Mouse (Mus musculus): ENCODE data around the gene Tnfrsf26. TPM values are rescaled to one million over a fixed set of nuclear protein-coding genes. Genes with fewer than 3 reads are reported as not detected.

The Tnfrsf26 gene
- polyA plus RNA-seq, 2 experiments from 2014 or later: 96.1 to 107 TPM

DNA sequence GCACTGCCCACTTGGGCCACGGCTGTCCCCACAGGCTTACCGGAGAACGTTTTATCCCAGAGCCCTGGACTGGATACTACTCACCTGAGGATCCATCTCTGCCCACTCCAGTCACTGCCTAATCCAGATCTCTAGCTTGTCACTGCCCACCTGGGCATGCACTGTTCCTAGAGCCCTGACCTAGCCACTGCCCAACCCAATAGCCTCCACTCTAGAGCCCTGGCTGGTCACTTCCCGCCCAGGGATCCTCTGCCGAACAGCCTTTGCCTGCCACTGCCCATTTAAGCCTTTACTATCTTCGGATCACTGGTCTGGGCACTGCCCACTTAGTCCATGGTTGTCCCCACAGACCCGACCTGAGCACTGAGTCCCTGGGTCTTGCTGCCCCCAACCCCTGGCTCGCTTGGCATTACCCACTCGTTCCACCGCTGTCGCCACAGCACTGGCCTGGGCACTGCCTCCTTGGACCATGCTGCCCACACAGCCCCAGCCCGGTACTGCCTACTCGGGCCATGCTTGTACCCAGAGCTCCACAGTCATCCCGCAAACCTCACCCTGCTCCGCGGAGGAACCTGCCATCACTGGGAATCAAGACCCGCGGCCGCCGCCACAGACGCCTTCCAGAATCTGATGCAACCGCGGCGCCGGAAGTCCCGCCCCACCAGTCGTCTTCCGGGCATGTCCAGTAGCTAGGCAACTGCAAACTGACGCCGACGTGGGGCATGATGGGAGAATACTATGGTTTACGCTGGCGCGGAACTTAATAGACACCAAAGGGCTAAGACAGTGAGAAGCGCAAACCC is 28.9 kb downstream of the Tnfrsf26 start, which contains the start of gene Cars:
Gene Cars, minus strand, starts transcription at position 663 of the 803 bp plus-strand sequence.
- ATAC-seq: peak; percentile 99

DNA sequence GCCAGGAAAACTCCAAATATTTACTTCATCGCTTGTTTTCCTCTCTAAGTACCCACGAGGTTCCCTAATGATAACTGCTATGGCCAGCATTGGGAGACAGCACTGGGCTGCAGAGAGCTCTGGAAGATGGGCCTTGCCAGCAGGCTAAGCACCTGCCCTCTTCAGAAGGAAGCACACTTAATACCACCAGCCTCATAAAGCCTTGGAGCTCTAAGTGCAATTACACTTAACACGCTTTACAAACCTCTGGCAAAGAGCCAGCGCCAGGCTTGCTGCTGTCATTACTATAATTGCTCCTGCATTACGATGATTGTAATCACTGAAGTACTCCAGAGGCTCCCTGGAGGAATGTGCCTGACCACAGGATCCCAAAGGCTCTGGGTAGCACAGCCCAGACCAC is 33.7 kb downstream of the Tnfrsf26 start:
- no peak for ATAC-seq

GRCm38 (mm10) chr7:143592255-143592654 is 36.3 kb downstream of the Tnfrsf26 start:
- no peak for ATAC-seq

GRCm38 (mm10) chr7:143588006-143588405 is 40.5 kb downstream of the Tnfrsf26 start:
- no peak for ATAC-seq

GRCm38 (mm10) chr7:143587586-143587985 is 40.9 kb downstream of the Tnfrsf26 start:
- no peak for ATAC-seq

GRCm38 (mm10) chr7:143583956-143584355 is 44.6 kb downstream of the Tnfrsf26 start:
- ATAC-seq: peak; percentile 87

- ATAC-seq: no peak
These were observed 45.5 kb downstream of the Tnfrsf26 start for GRCm38 (mm10) chr7:143583025-143583424.

DNA sequence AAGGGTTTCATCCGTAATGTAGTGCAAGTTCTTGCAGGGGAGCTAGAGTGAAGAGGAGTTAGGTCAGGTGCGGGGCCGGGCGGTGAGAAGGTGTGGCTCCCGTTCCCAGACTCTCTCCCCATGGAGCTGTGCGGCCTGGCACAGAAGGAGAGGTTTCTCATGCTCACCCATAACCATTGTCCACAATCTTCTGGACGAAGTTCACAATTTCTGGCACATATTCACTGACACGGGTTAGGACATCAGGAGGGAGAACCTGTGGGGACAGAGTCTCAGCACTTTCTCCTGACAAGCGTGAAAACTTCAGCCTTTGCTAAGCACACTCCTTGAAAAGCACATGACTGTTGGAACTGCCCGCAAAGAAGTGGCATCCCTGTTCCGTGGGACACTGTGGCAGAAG is 52.8 kb downstream of the Tnfrsf26 start:
- no peak for ATAC-seq

DNA sequence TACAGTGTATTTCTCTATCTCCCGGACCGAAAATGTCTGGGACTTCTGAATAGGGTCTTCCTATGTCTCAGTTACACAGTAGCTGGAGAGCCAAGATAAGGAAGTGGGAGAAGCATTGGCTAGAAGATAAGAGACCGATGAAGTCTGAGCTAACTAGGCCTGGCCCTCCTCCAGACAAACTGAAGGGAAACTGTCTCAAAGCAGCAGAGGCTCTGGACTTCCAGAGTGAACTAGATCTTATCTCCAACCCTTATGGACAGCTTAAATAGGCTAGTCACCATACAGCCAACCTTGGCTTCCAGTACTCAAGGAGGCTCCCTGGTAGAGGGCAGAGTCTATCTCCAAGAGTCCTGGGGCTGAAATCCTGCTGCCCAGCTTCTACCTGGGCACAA is 62.9 kb downstream of the Tnfrsf26 start:
- no peak for ATAC-seq

DNA sequence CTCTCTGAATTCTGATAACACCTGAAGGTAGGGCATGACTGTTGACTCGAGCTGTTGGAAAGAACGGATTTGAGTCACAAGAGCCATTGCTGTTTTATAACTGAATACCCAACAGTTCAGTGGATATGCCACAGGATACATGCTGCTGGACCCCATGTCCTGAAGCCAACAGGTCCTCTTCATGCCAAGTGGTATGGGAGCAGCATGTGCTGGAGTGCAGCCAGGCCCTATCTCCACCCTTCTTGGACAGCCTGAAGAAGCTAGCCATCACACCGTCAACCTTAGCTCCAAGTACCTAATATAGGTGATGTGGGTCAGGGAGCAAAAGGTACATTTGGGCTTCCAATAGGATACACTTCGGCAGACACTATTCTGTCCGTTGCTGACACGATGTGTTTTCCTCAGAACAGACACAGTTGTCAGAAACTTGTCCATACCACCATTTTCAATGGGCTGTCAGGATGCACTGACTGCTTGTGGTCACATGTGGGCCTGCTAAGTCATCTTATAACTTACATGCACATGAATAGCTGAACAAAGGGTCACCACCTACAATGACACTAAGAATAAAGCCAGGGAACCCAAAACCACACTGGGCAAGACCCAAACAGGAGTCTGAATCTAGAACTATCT is 63.4 kb downstream of the Tnfrsf26 start:
- ATAC-seq: no peak

GRCm38 (mm10) chr7:143563787-143564186 is 64.7 kb downstream of the Tnfrsf26 start:
- ATAC-seq: no peak

Other genes with a start within 250 kb of the Tnfrsf26 start
- under 1 TPM; 0.24 to 0.41 TPM for gene Cdkn1c, start 167.7 kb downstream of the Tnfrsf26 start, polyA plus RNA-seq (2017; shearing (Covaris generic))
- under 1 TPM in 1 of 2 experiments, not detected in 1; 0.32 TPM for gene Slc22a18, start 155.0 kb downstream of the Tnfrsf26 start, polyA plus RNA-seq (2017; shearing (Covaris generic))
- not detected for gene Phlda2, start 125.6 kb downstream of the Tnfrsf26 start, polyA plus RNA-seq (2017; shearing (Covaris generic))
- gene Nap1l4, start 79.6 kb downstream of the Tnfrsf26 start, polyA plus RNA-seq (2017; shearing (Covaris generic)): 100 to 1,000 TPM; 246 to 261 TPM
- 10 to 100 TPM; 26.1 to 30.4 TPM for gene Cars, start 28.6 kb downstream of the Tnfrsf26 start, polyA plus RNA-seq (2017; shearing (Covaris generic))
- gene Tnfrsf22, start 20.9 kb upstream of the Tnfrsf26 start, polyA plus RNA-seq (2017; shearing (Covaris generic)): 10 to 100 TPM; 14.7 to 16.2 TPM
- 1 to 10 TPM; 2.1 to 3.3 TPM for gene Tnfrsf23, start 57.1 kb upstream of the Tnfrsf26 start, polyA plus RNA-seq (2017; shearing (Covaris generic))
- gene Osbpl5, start 128.3 kb upstream of the Tnfrsf26 start, polyA plus RNA-seq (2017; shearing (Covaris generic)): 10 to 100 TPM; 18.3 to 29.2 TPM
- not detected for gene Mrgprg, start 138.3 kb upstream of the Tnfrsf26 start, polyA plus RNA-seq (2017; shearing (Covaris generic))
- gene Mrgpre, start 155.8 kb upstream of the Tnfrsf26 start, polyA plus RNA-seq (2017; shearing (Covaris generic)): 1 to 10 TPM; 4.8 to 4.9 TPM
- gene Nadsyn1, start 194.1 kb upstream of the Tnfrsf26 start, polyA plus RNA-seq (2017; shearing (Covaris generic)): 10 to 100 TPM; 13.7 to 16.0 TPM
- gene Dhcr7, start 194.4 kb upstream of the Tnfrsf26 start, polyA plus RNA-seq (2017; shearing (Covaris generic)): 10 to 100 TPM; 42.4 to 42.9 TPM
- gene Gm498, start 238.1 kb upstream of the Tnfrsf26 start, polyA plus RNA-seq (2017; shearing (Covaris generic)): under 1 TPM in 1 of 2 experiments, not detected in 1; 0.48 TPM